Mouse (Mus musculus) kidney, embryonic 14.5 days (tissue): ENCODE measurements at regions not wholly inside any gene's neighbourhood (a gene's known extent, or its start where the extent isn't known, plus 50 kb on each side); places are given as distances from the start of the nearest gene placed in this dataset.
"Not testable (repeated sequence)": the region's sequence is repeated elsewhere in the genome, so short reads cannot be mapped to it uniquely, and the experiment has no call there.

Experiments
- ATAC-seq: fragments of 200-750 bp; cut with Nextera tagmentation; 2 replicates; pipeline ENCODE4 v1.8.0; 2017; ENCODE audit warnings: moderate number of reproducible peaks, mild to moderate bottlenecking, moderate TSS enrichment, moderate library complexity; ENCODE audit not compliant: low FRiP score, low TSS enrichment
- H3K27ac ChIP-seq: fragments of 300-500 bp; sonication (generic); 2 replicates; pipeline ENCODE4 v1.5.1; 2014; ENCODE audit warnings: low read depth, mild to moderate bottlenecking, low read length, moderate library complexity, mixed read lengths
- H3K27me3 ChIP-seq: fragments of 300-500 bp; sonication (generic); 2 replicates; pipeline ENCODE4 v1.6.1; 2014; ENCODE audit warnings: mild to moderate bottlenecking, low read length; ENCODE audit not compliant: control insufficient read depth, insufficient read depth
- H3K36me3 ChIP-seq: fragments of 300-500 bp; sonication (generic); 2 replicates; pipeline ENCODE4 v1.6.1; 2014; ENCODE audit warnings: low read length, mixed read lengths; ENCODE audit not compliant: control insufficient read depth, insufficient read depth
- H3K4me1 ChIP-seq: fragments of 300-500 bp; sonication (generic); 2 replicates; pipeline ENCODE4 v1.6.1; 2014; ENCODE audit warnings: low read length, mixed read lengths; ENCODE audit not compliant: control insufficient read depth, insufficient read depth
- H3K4me2 ChIP-seq: fragments of 300-500 bp; sonication (generic); replicated peaks from 2 replicates; pipeline ENCODE4 v1.6.1; 2014; ENCODE audit warnings: low read depth, mild to moderate bottlenecking, low read length
- H3K4me3 ChIP-seq: fragments of 300-500 bp; sonication (generic); 2 replicates; pipeline ENCODE4 v1.5.1; 2014; ENCODE audit warnings: mild to moderate bottlenecking, low read length
- H3K9ac ChIP-seq: fragments of 300-500 bp; sonication (generic); 2 replicates; pipeline ENCODE4 v1.6.1; 2014; ENCODE audit warnings: low read depth, mild to moderate bottlenecking, low read length, moderate library complexity
- H3K9me3 ChIP-seq: fragments of 300-500 bp; sonication (generic); 2 replicates; pipeline ENCODE4 v1.6.1; 2016; ENCODE audit warnings: low read length; ENCODE audit not compliant: control insufficient read depth
- whole genome bisulfite sequencing: fragments of 180-500 bp; shearing (Covaris S2); extraction: QIAGEN DNeasy Blood & Tissue Kit; methylation state at CpG from one replicate; pipeline ENCODE4 v1.1.7; 2014; 5-methylcytosine and 5-hydroxymethylcytosine counted together

GRCm38 (mm10) chr12:74825664-74826063 lies 351.5 kb downstream of the Kcnh5 start:
- H3K27me3 ChIP-seq, result no peaks in the 10 kb centered on the region
- no peaks in the 10 kb centered on the region for H3K36me3 ChIP-seq
- ATAC-seq, result no peak
- H3K9me3 ChIP-seq, result no peaks in the 10 kb centered on the region
- no peak overlapping the region for H3K4me3 ChIP-seq
- WGBS, result 55% methylated on average over 3 of the region's 3 CpGs
- H3K27ac ChIP-seq, result no peak overlapping the region
- H3K4me2 ChIP-seq, result no peak overlapping the region
- no peak overlapping the region for H3K9ac ChIP-seq
- H3K4me1 ChIP-seq, result no peaks in the 10 kb centered on the region

GRCm38 (mm10) chr12:74824735-74825494 lies 352.2 kb downstream of the Kcnh5 start:
- Histone ChIP-seq H3K9me3 (no peaks in the 10 kb centered on the region), H3K36me3 (no peaks in the 10 kb centered on the region), H3K27ac (no peak overlapping the region), H3K27me3 (no peaks in the 10 kb centered on the region), H3K4me2 (no peak overlapping the region), H3K9ac (no peak overlapping the region), H3K4me3 (no peak overlapping the region), H3K4me1 (no peaks in the 10 kb centered on the region)
- ATAC-seq, result no peak
- 43% methylated on average over 3 of the region's 3 CpGs for WGBS

- not testable (repeated sequence) for H3K27me3 ChIP-seq, H3K4me1 ChIP-seq
- 96% methylated on average over 3 of the region's 3 CpGs for WGBS
Observed at GRCm38 (mm10) chr12:74816181-74816580, 361.0 kb downstream of the Kcnh5 start.

GRCm38 (mm10) chr12:74808571-74808970 lies 368.6 kb downstream of the Kcnh5 start:
- WGBS, result 92% methylated on average over 2 of the region's 2 CpGs
- H3K9me3 ChIP-seq, ATAC-seq, H3K4me1 ChIP-seq, H3K36me3 ChIP-seq, H3K27me3 ChIP-seq, H3K4me2 ChIP-seq, H3K9ac ChIP-seq, H3K27ac ChIP-seq, H3K4me3 ChIP-seq: not testable (repeated sequence)

More at GRCm38 (mm10) chr12:74816181-74816580, 361.0 kb downstream of the Kcnh5 start:
- H3K4me2 ChIP-seq, ATAC-seq, H3K9me3 ChIP-seq, H3K27ac ChIP-seq, H3K4me3 ChIP-seq, H3K9ac ChIP-seq, H3K36me3 ChIP-seq: not testable (repeated sequence)

- not testable (repeated sequence) for H3K4me2 ChIP-seq, H3K4me1 ChIP-seq, ATAC-seq, H3K4me3 ChIP-seq, H3K9me3 ChIP-seq, H3K27ac ChIP-seq, H3K36me3 ChIP-seq, H3K9ac ChIP-seq, H3K27me3 ChIP-seq
- WGBS, result 78% methylated on average over 15 of the region's 15 CpGs
Observed at GRCm38 (mm10) chr12:74807926-74808325, 369.2 kb downstream of the Kcnh5 start.

GRCm38 (mm10) chr12:74803740-74804512 lies 373.2 kb downstream of the Kcnh5 start:
- H3K27me3 ChIP-seq, result no peaks in the 10 kb centered on the region
- peak; percentile 62; the same call in 1 of the 2 replicates for ATAC-seq
- WGBS, result 67% methylated on average over 13 of the region's 13 CpGs
- no peak overlapping the region for H3K27ac ChIP-seq
- no peaks in the 10 kb centered on the region for H3K36me3 ChIP-seq
- H3K4me1 ChIP-seq, result no peaks in the 10 kb centered on the region
- H3K9ac ChIP-seq, result no peak overlapping the region
- no peaks in the 10 kb centered on the region for H3K9me3 ChIP-seq
- no peak overlapping the region for H3K4me2 ChIP-seq
- H3K4me3 ChIP-seq, result no peak overlapping the region

GRCm38 (mm10) chr12:74792036-74792435 lies 385.1 kb downstream of the Kcnh5 start:
- WGBS, result 59% methylated on average over 3 of the region's 3 CpGs
- no peak for ATAC-seq
- H3K4me3 ChIP-seq, result no peak overlapping the region
- H3K9me3 ChIP-seq, result no peaks in the 10 kb centered on the region
- no peaks in the 10 kb centered on the region for H3K27me3 ChIP-seq
- H3K9ac ChIP-seq, result no peak overlapping the region
- H3K36me3 ChIP-seq, result no peaks in the 10 kb centered on the region
- no peak overlapping the region for H3K27ac ChIP-seq
- H3K4me2 ChIP-seq, result no peak overlapping the region
- H3K4me1 ChIP-seq, result no peaks in the 10 kb centered on the region

GRCm38 (mm10) chr12:74762284-74762683 lies 414.8 kb downstream of the Kcnh5 start:
- ATAC-seq, result no peak
- Histone ChIP-seq H3K4me3 (no peak overlapping the region), H3K36me3 (no peaks in the 10 kb centered on the region), H3K27me3 (no peaks in the 10 kb centered on the region), H3K4me1 (no peaks in the 10 kb centered on the region), H3K9me3 (no peaks in the 10 kb centered on the region), H3K4me2 (no peak overlapping the region), H3K9ac (no peak overlapping the region), H3K27ac (no peak overlapping the region)
- WGBS, result 72% methylated on average over 1 of the region's 1 CpGs

- no peak for ATAC-seq
- no peaks in the 10 kb centered on the region for H3K4me1 ChIP-seq
- H3K27ac ChIP-seq, result no peak overlapping the region
- H3K9me3 ChIP-seq, result no peaks in the 10 kb centered on the region
- no peaks in the 10 kb centered on the region for H3K27me3 ChIP-seq
- no peak overlapping the region for H3K4me3 ChIP-seq
- WGBS, result 96% methylated on average over 1 of the region's 1 CpGs
- no peaks in the 10 kb centered on the region for H3K36me3 ChIP-seq
- no peak overlapping the region for H3K9ac ChIP-seq
- no peak overlapping the region for H3K4me2 ChIP-seq
Observed at GRCm38 (mm10) chr12:74745051-74745450, 428.9 kb upstream of the Gm11042 start.
